Comparison of ENCODE assay signal across 7 mouse cellular contexts in genomic region chrX:155318005-155318404, GRCm38 (mm10). TPM values are rescaled to one million over a fixed set of nuclear protein-coding genes. Genes with fewer than 3 reads are reported as not detected.
A peak's percentile ranks its signal among the peaks of the same experiment; 100 is the strongest.
DNase-seq lines count a peak whose midpoint lies in the region; ATAC-seq lines count a peak whose summit lies in the region.

No protein-coding gene starts in this region.

- 35% methylated on average over 4 of the region's 4 CpGs for WGBS in embryonic facial prominence, embryonic 14.5 days

- peak; percentile 41 for DNase-seq in layer of hippocampus, adult 11-12 months (ENCODE audit: low spot score)
- no peak for DNase-seq in layer of hippocampus, postnatal 36 days
- peak; percentile 8 to 32 for DNase-seq in CD8-positive naive resting alpha-beta T cell, adult 2 months (ENCODE audit: low read depth in 2 of 2, low spot score in 2 of 2)
- DNase-seq in ZHBTc4 (ENCODE audit: low read depth, low spot score) = peak; percentile 62
- peak; percentile 31 for DNase-seq in embryonic facial prominence, embryonic 14.5 days (ENCODE audit: low spot score)
- peak; percentile 30 to 64 for DNase-seq in kidney, postnatal 36 days

- no peak for ATAC-seq in embryonic facial prominence, embryonic 14.5 days (ENCODE audit: low read depth)
- peak; percentile 61; the same call in 1 of the 2 replicates for ATAC-seq in neutrophil, adult 5-6 weeks (ENCODE audit: extremely low read depth, insufficient number of reproducible peaks, low FRiP score, poor library complexity, severe bottlenecking)

- no peak overlapping the region for H3K4me3 ChIP-seq in embryonic facial prominence, embryonic 14.5 days (ENCODE audit: low read depth, low read length)

- H3K4me1 ChIP-seq in embryonic facial prominence, embryonic 14.5 days (ENCODE audit: control insufficient read depth, insufficient read depth, low read length) = no peaks in the 10 kb centered on the region

- H3K27ac ChIP-seq in embryonic facial prominence, embryonic 14.5 days (replicated peaks; ENCODE audit: low read depth, low read length) = no peak overlapping the region

- H3K9me3 ChIP-seq in embryonic facial prominence, embryonic 14.5 days (ENCODE audit: control insufficient read depth, low read length) = no peaks in the 10 kb centered on the region

- H3K4me2 ChIP-seq in embryonic facial prominence, embryonic 14.5 days (ENCODE audit: low read depth, low read length) = no peak overlapping the region

- H3K36me3 ChIP-seq in embryonic facial prominence, embryonic 14.5 days (ENCODE audit: control insufficient read depth, insufficient read depth, low read length) = no peaks in the 10 kb centered on the region

- H3K27me3 ChIP-seq in embryonic facial prominence, embryonic 14.5 days (replicated peaks; ENCODE audit: control insufficient read depth, insufficient read depth, low read length) = no peaks in the 10 kb centered on the region

- H3K9ac ChIP-seq in embryonic facial prominence, embryonic 14.5 days (ENCODE audit: low read depth, low read length) = no peak overlapping the region

RNA-seq across cellular contexts. Expression of gene Prdx4, which starts 22.5 kb away (rescaled TPM):
- total RNA-seq in layer of hippocampus, postnatal 36 days (2021) = 10 to 100 TPM; 15.0 to 18.5 TPM
- 322 and 325 TPM in 2 replicates for polyA plus RNA-seq in embryonic facial prominence, embryonic 14.5 days (2014; fragmentation: Nextera tagmentation; extraction: Ambion mirVana)
- 7.4 and 12.7 TPM in 2 replicates for total RNA-seq in neutrophil, adult 5-6 weeks (2017)

RNA-seq across cellular contexts. Expression of gene Acot9, which starts 55.8 kb away (rescaled TPM):
- 10 to 100 TPM; 15.9 to 18.9 TPM for total RNA-seq in layer of hippocampus, postnatal 36 days (2021)
- 52.2 and 55.1 TPM in 2 replicates for polyA plus RNA-seq in embryonic facial prominence, embryonic 14.5 days (2014; fragmentation: Nextera tagmentation; extraction: Ambion mirVana)
- 36.9 and 40.5 TPM in 2 replicates for total RNA-seq in neutrophil, adult 5-6 weeks (2017)

Comparison
In these comparisons a context has a peak if more than half of its experiments do, and no peak if none do; other contexts are left out.
1. DNase-seq: peak in layer of hippocampus, adult 11-12 months (single experiment), CD8-positive naive resting alpha-beta T cell, adult 2 months (2 of 2), ZHBTc4 (single experiment), embryonic facial prominence, embryonic 14.5 days (single experiment) and kidney, postnatal 36 days (2 of 2); none in layer of hippocampus, postnatal 36 days (0 of 2).